Mouse (Mus musculus) cerebellum, postnatal 25 days (tissue): Measurements from ENCODE around the gene Nktr.
A peak's percentile ranks its signal among the peaks of the same experiment; 100 is the strongest.

Experiments
- DNase-seq, 2 experiments: peaks; one replicate each; pipeline ENCODE4 v3.0.0; 2021; ENCODE audit warnings: mixed read lengths in 2 of 2

The Nktr gene

DNA sequence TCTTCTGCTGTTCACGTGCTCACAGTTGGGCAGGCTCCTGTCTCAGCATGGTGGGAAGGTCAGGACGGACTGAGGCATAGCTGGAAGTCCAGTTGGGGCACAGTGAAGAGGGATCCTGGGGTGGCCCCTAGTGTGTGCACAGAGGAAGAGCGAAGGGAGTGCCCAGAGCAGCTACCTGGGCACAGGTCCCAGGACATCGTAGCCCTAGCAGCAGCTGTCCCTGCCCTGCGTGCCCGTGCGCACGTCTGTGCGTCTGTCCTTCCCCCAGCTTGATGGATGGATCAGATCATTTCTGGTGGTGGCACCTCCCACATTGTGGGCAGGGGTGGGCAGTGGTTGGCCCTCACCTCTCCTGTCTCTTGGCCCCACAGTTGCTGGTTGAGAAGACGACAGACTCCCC, 43.3 kb downstream of the Nktr start:
- peak in 1 of 2 experiments; percentile 17 for DNase-seq

- DNase-seq: peak in 1 of 2 experiments; percentile 24
These were observed 43.8 kb downstream of the Nktr start for GRCm38 (mm10) chr9:121762761-121763160.

DNA sequence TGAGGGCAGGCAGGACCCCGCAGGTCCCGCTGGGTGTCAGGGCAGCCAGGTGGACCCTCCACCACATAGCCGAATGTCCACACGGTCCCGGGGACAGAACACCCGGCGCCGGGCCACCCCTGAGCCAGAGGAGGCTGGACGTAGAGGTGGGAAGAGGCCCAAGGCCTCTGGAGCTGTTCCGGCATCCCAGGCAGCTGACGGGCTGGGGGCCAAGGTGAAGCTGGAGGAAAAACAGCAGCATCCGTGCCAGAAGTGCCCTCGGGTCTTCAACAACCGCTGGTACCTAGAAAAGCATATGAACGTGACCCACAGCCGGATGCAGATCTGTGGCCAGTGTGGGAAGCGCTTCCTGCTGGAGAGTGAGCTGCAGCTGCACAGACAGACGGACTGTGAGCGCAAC, 44.7 kb downstream of the Nktr start:
- DNase-seq: peak in 1 of 2 experiments; percentile 34

- peak in 1 of 2 experiments; percentile 59 for DNase-seq
These were observed 46.3 kb downstream of the Nktr start for GRCm38 (mm10) chr9:121765166-121765855.

DNA sequence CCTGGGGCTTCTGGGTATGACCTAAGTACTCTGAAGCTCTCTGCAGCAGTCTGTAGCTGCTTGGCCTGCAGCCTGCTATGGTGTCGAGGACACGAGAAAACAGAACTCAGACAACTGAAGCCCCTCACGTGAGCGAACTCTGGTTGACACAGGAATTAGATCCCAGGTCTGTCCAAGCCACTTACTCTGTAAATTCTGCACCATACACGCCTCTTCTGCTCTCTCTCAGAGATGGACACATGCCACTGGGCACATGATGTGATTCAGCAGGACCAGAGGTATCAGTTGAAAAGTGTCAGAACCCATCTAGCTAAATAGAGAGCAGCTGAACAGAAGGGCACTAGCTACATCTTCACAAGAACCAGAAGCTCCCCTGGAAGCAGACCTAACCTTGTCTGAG, 53.4 kb downstream of the Nktr start:
- no peak for DNase-seq

DNA sequence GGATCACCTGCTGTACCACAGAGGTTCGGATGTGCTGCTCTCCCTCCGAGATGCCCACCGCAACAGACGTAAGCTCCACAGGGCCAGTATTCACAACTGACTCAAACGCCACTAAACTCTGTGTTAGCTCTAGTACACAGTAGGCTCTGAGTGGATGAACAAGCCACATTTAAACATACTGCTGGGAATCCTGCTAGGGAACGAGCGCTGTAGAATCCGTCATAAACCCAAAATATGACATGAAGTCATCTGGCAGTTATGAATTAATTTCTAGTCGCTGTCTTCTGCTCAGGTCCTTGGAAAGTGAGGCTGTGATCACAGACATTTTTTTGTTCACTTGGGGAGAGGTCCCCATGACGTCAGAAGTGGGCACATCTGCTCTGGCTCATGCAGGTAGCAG, 57.0 kb downstream of the Nktr start:
- no peak for DNase-seq

DNA sequence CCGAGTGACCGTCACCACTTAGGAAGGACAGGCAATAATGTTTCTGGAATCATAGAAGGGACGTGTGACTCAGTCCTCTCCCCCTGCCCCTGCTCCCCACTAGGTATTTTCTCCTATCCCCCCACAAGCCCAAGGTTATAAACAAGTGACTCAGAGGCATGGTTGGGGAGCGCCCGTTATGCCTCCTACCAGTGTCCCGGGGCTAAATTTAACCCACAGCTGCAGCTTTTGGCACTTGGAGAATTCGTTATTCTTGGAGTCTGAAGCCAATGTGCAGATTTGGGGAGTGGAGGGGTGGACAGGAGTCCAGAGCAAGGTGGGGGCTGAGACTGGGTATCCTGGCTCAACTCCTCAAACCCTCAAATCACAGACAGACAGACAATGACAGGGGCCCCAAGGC, 57.5 kb downstream of the Nktr start:
- DNase-seq: no peak

GRCm38 (mm10) chr9:121777484-121778065, 58.6 kb downstream of the Nktr start, which contains the start of gene Klhl40:
TSS of gene Klhl40 (plus strand) at chr9:121777607.
- no peak for DNase-seq

DNA sequence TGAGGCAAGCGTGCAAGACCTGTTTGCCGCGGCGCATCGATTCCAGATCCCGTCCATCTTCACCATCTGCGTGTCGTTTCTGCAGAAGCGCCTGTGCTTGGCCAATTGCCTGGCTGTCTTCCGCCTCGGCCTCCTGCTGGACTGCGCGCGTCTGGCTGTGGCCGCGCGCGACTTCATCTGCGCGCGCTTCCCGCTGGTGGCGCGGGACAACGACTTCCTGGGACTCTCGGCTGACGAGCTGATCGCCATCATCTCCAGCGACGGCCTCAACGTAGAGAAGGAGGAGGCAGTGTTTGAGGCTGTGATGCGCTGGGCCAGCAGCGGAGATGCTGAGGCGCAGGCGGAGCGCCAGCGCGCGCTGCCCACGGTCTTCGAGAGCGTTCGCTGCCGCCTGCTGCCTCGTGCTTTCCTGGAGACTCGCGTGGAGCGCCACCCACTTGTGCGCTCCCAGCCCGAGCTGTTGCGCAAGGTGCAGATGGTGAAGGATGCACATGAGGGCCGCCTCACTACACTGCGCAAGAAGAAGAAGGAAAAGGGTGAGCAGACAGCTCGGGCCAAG, 59.2 kb downstream of the Nktr start:
- peak in 1 of 2 experiments; percentile 44 for DNase-seq

- no peak for DNase-seq
These were observed 65.8 kb downstream of the Nktr start for GRCm38 (mm10) chr9:121784801-121785200.

DNA sequence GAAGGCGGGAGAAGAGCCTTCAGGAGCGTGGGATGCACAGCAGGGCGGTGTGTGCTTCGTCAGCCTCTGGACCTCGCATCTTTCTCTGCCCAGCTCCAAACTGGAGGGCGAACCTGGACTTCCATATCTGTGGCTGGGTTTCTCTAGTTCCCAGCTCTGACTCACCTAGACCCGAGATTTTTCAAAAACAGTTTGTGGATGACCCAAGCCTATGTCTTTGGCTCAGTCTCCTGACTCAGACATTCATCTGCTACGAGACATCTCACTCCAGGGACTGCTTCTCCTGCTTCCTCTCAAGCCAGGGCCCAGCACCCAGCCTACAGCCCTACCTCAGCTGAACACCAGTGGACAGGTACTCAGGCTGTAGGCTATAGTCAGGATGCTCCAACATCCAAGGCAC, 66.3 kb downstream of the Nktr start:
- no peak for DNase-seq

GRCm38 (mm10) chr9:121786359-121786758, 67.4 kb downstream of the Nktr start:
- no peak for DNase-seq

GRCm38 (mm10) chr9:121791206-121791605, 72.2 kb downstream of the Nktr start:
- DNase-seq: peak; percentile 36 to 71

GRCm38 (mm10) chr9:121791757-121792521, 73.0 kb downstream of the Nktr start, which contains the start of gene Hhatl:
TSS of gene Hhatl (minus strand) at chr9:121792507.
- peak in 1 of 2 experiments; percentile 28 for DNase-seq

GRCm38 (mm10) chr9:121794972-121795539, 76.1 kb downstream of the Nktr start:
- peak in 1 of 2 experiments; percentile 52 for DNase-seq

DNA sequence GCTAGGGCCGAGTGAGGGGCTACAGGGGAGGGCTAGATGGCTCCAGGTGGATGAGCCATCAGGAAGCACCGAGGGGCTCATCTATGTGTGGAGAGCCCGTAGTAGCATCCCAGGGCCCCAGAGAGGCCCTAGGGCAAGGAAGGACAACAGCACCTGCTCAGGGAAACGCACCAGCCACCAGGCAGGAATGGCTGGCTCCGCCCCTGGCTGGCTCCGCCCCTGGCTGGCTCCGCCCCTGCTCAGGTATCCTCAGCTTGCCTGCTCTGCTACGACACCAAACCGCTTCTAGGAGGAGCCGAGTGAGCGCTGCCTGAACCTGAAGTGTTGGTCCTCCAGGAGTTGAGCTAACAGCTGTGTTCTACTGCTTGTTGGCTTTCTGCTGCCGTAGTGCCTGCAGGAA, 78.8 kb downstream of the Nktr start:
- no peak for DNase-seq

GRCm38 (mm10) chr9:121798887-121799520, 80.0 kb downstream of the Nktr start:
- DNase-seq: no peak

- no peak for DNase-seq
These were observed 83.8 kb downstream of the Nktr start for GRCm38 (mm10) chr9:121802747-121803146.
